Mouse (Mus musculus): ENCODE measurements around the gene Col18a1. TPM values are rescaled to one million over a fixed set of nuclear protein-coding genes. Genes with fewer than 3 reads are reported as not detected.

The Col18a1 gene
- polyA plus RNA-seq, 1 experiment from 2014 or later, result 62.7 TPM

- no peak overlapping the region for H3K9ac ChIP-seq
- WGBS, result 88% methylated on average over 6 of the region's 6 CpGs
- ATAC-seq (ENCODE audit: low FRiP score), result no peak
- H3K27me3 ChIP-seq, result peaks cover 28% of the 10 kb centered on the region
- H3K9me3 ChIP-seq, result no peaks in the 10 kb centered on the region
- H3K36me3 ChIP-seq, result no peaks in the 10 kb centered on the region
- H3K4me1 ChIP-seq (replicated peaks), result peaks cover 15% of the 10 kb centered on the region
- no peak overlapping the region for H3K4me2 ChIP-seq
- no peak overlapping the region for H3K4me3 ChIP-seq
- no peak overlapping the region for H3K27ac ChIP-seq
Observed at GRCm38 (mm10) chr10:77170400-77170799, 4.1 kb upstream of the Col18a1 start.

GRCm38 (mm10) chr10:77165318-77165945, 916 bp downstream of the Col18a1 start:
- no peaks in the 10 kb centered on the region for H3K36me3 ChIP-seq
- H3K4me2 ChIP-seq, result peak overlapping the region; percentile 93
- peaks cover 37% of the 10 kb centered on the region for H3K27me3 ChIP-seq
- WGBS, result under 1% methylated on average over 40 of the region's 40 CpGs
- no peaks in the 10 kb centered on the region for H3K9me3 ChIP-seq
- H3K4me1 ChIP-seq (replicated peaks), result peaks cover 32% of the 10 kb centered on the region
- H3K9ac ChIP-seq, result peak overlapping the region; percentile 67
- ATAC-seq (ENCODE audit: low FRiP score), result peak; percentile 37; the same call in 1 of the 2 replicates
- peak overlapping the region; percentile 30 for H3K27ac ChIP-seq
- H3K4me3 ChIP-seq, result peak overlapping the region; percentile 49

- Histone ChIP-seq H3K4me2 (peak overlapping the region; percentile 93), H3K4me1 (replicated peaks) (peaks cover 35% of the 10 kb centered on the region), H3K36me3 (no peaks in the 10 kb centered on the region), H3K9ac (no peak overlapping the region), H3K27me3 (peaks cover 37% of the 10 kb centered on the region), H3K27ac (0 out of 2 replicates have a peak overlapping the region, but pooled peaks have one; percentile 30), H3K9me3 (no peaks in the 10 kb centered on the region), H3K4me3 (peak overlapping the region; percentile 49; the same call in 1 of the 2 replicates)
- no peak for ATAC-seq (ENCODE audit: low FRiP score)
- 7% methylated on average over 9 of the region's 9 CpGs for WGBS
Observed at GRCm38 (mm10) chr10:77164437-77165052, 1.8 kb downstream of the Col18a1 start.

GRCm38 (mm10) chr10:77164041-77164436, 2.3 kb downstream of the Col18a1 start:
- Histone ChIP-seq H3K27ac (no peak overlapping the region; the same call in 1 of the 2 replicates), H3K9me3 (no peaks in the 10 kb centered on the region), H3K27me3 (peaks cover 37% of the 10 kb centered on the region), H3K4me1 (replicated peaks) (peaks cover 40% of the 10 kb centered on the region), H3K9ac (no peak overlapping the region), H3K4me2 (peak overlapping the region; percentile 8; the same call in 1 of the 2 replicates), H3K4me3 (no peak overlapping the region), H3K36me3 (no peaks in the 10 kb centered on the region)
- WGBS, result 9% methylated on average over 5 of the region's 5 CpGs
- ATAC-seq (ENCODE audit: low FRiP score), result no peak

- Histone ChIP-seq H3K9ac (no peak overlapping the region), H3K4me2 (peak overlapping the region; percentile 8; the same call in 1 of the 2 replicates), H3K4me3 (no peak overlapping the region), H3K27ac (no peak overlapping the region; the same call in 1 of the 2 replicates), H3K27me3 (peaks cover 37% of the 10 kb centered on the region), H3K9me3 (no peaks in the 10 kb centered on the region), H3K36me3 (no peaks in the 10 kb centered on the region), H3K4me1 (replicated peaks) (peaks cover 45% of the 10 kb centered on the region)
- ATAC-seq (ENCODE audit: low FRiP score), result no peak
- WGBS, result 45% methylated on average over 4 of the region's 4 CpGs
Observed at GRCm38 (mm10) chr10:77163392-77163977, 2.9 kb downstream of the Col18a1 start.

- Histone ChIP-seq H3K9ac (no peak overlapping the region), H3K27me3 (peaks cover 1% of the 10 kb centered on the region; the same call in 1 of the 2 replicates), H3K4me2 (no peak overlapping the region), H3K27ac (no peak overlapping the region), H3K9me3 (no peaks in the 10 kb centered on the region), H3K4me3 (no peak overlapping the region), H3K4me1 (replicated peaks) (peaks cover 53% of the 10 kb centered on the region), H3K36me3 (no peaks in the 10 kb centered on the region)
- WGBS, result 74% methylated on average over 8 of the region's 8 CpGs
- no peak for ATAC-seq (ENCODE audit: low FRiP score)
Observed at GRCm38 (mm10) chr10:77159573-77159972, 6.8 kb downstream of the Col18a1 start.

GRCm38 (mm10) chr10:77158948-77159347, 7.4 kb downstream of the Col18a1 start:
- H3K27me3 ChIP-seq, result no peaks in the 10 kb centered on the region
- no peak overlapping the region for H3K9ac ChIP-seq
- H3K36me3 ChIP-seq, result no peaks in the 10 kb centered on the region
- H3K4me1 ChIP-seq (replicated peaks), result peaks cover 51% of the 10 kb centered on the region
- H3K4me2 ChIP-seq, result no peak overlapping the region
- no peak overlapping the region for H3K4me3 ChIP-seq
- H3K9me3 ChIP-seq, result no peaks in the 10 kb centered on the region
- 72% methylated on average over 3 of the region's 3 CpGs for WGBS
- no peak for ATAC-seq (ENCODE audit: low FRiP score)
- H3K27ac ChIP-seq, result no peak overlapping the region

- no peak for ATAC-seq (ENCODE audit: low FRiP score)
- no peak overlapping the region for H3K4me3 ChIP-seq
- 16% methylated on average over 6 of the region's 11 CpGs for WGBS
- H3K9ac ChIP-seq, result no peak overlapping the region
- no peaks in the 10 kb centered on the region for H3K27me3 ChIP-seq
- no peak overlapping the region for H3K4me2 ChIP-seq
- H3K9me3 ChIP-seq, result no peaks in the 10 kb centered on the region
- H3K36me3 ChIP-seq, result no peaks in the 10 kb centered on the region
- no peak overlapping the region for H3K27ac ChIP-seq
- H3K4me1 ChIP-seq (replicated peaks), result peaks cover 50% of the 10 kb centered on the region
Observed at GRCm38 (mm10) chr10:77157245-77158019, 8.9 kb downstream of the Col18a1 start.

- peak; percentile 60 for ATAC-seq (ENCODE audit: low FRiP score)
- H3K9ac ChIP-seq, result no peak overlapping the region
- no peaks in the 10 kb centered on the region for H3K9me3 ChIP-seq
- no peak overlapping the region for H3K4me3 ChIP-seq
- H3K4me1 ChIP-seq (replicated peaks), result peaks cover 51% of the 10 kb centered on the region
- H3K36me3 ChIP-seq, result no peaks in the 10 kb centered on the region
- H3K27me3 ChIP-seq, result no peaks in the 10 kb centered on the region
- 0 out of 2 replicates have a peak overlapping the region, but pooled peaks have one; percentile 18 for H3K27ac ChIP-seq
- peak overlapping the region; percentile 17; the same call in 1 of the 2 replicates for H3K4me2 ChIP-seq
- 11% methylated on average over 2 of the region's 2 CpGs for WGBS
Observed at GRCm38 (mm10) chr10:77152178-77152621, 14.1 kb downstream of the Col18a1 start.

GRCm38 (mm10) chr10:77151551-77152002, 14.8 kb downstream of the Col18a1 start:
- 29% methylated on average over 4 of the region's 4 CpGs for WGBS
- Histone ChIP-seq H3K27ac (peak overlapping the region; percentile 77), H3K4me1 (replicated peaks) (peaks cover 51% of the 10 kb centered on the region), H3K36me3 (no peaks in the 10 kb centered on the region), H3K9me3 (no peaks in the 10 kb centered on the region), H3K4me2 (peak overlapping the region; percentile 45), H3K4me3 (0 out of 2 replicates have a peak overlapping the region, but pooled peaks have one; percentile 10), H3K9ac (peak overlapping the region; percentile 47), H3K27me3 (no peaks in the 10 kb centered on the region)
- ATAC-seq (ENCODE audit: low FRiP score), result peak; percentile 29

GRCm38 (mm10) chr10:77150947-77151521, 15.3 kb downstream of the Col18a1 start:
- Histone ChIP-seq H3K4me3 (0 out of 2 replicates have a peak overlapping the region, but pooled peaks have one; percentile 10), H3K9me3 (no peaks in the 10 kb centered on the region), H3K27me3 (no peaks in the 10 kb centered on the region), H3K27ac (peak overlapping the region; percentile 77), H3K36me3 (no peaks in the 10 kb centered on the region), H3K4me1 (replicated peaks) (peaks cover 53% of the 10 kb centered on the region), H3K9ac (peak overlapping the region; percentile 47), H3K4me2 (peak overlapping the region; percentile 45)
- whole genome bisulfite sequencing, result 4% methylated on average over 14 of the region's 14 CpGs
- ATAC-seq (ENCODE audit: low FRiP score), result peak; percentile 55
